Mouse (Mus musculus): ENCODE measurements around the gene Kndc1. TPM values are rescaled to one million over a fixed set of nuclear protein-coding genes. Genes with fewer than 3 reads are reported as not detected.
A peak's percentile ranks its signal among the peaks of the same experiment; 100 is the strongest.

The Kndc1 gene
- polyA plus RNA-seq, 1 experiment = 0.02 TPM

DNA sequence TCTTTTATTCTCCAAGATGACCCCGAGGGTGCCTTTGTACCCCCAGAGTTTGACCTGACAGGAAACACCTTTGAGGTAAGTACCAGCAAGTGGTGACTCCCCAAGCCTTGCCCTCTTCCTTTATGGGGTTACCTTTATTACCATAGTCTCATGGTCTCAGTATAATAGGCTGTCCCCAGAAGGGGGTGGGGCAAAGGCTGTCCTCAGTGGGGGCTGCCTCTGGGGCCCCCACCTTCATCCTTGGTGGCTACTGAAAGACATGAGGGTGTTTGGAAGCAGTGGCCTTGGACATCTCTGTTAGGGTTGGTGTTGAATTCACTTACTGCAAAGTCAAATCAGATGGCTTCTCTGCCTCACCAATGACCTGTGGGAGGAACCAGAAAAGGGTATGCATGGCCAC lies 7.5 kb downstream of the Kndc1 start:
- no peaks in the 10 kb centered on the region for H3K27me3 ChIP-seq (replicated peaks; ENCODE audit: control insufficient read depth, insufficient read depth, low read length)
- H3K36me3 ChIP-seq (ENCODE audit: control insufficient read depth, insufficient read depth, low read length) = no peaks in the 10 kb centered on the region
- DNase-seq = no peak
- H3K4me3 ChIP-seq (ENCODE audit: insufficient read depth, low read depth, low read length) = no peak overlapping the region
- TF ChIP-seq CTCF (conservative IDR thresholded peaks at IDR 0.05; ENCODE audit: insufficient read depth, insufficient read length, low read depth, low read length) = no peak
- no peak for TF ChIP-seq POLR2A (IDR thresholded peaks at IDR 0.05; ENCODE audit: low read depth, low read length)
- H3K4me1 ChIP-seq (ENCODE audit: control insufficient read depth, insufficient read depth, low read length) = no peaks in the 10 kb centered on the region
- no peak overlapping the region for H3K27ac ChIP-seq (ENCODE audit: insufficient read depth, low read depth, low read length)
- 29% methylated on average over 1 of the region's 1 CpGs for WGBS

DNA sequence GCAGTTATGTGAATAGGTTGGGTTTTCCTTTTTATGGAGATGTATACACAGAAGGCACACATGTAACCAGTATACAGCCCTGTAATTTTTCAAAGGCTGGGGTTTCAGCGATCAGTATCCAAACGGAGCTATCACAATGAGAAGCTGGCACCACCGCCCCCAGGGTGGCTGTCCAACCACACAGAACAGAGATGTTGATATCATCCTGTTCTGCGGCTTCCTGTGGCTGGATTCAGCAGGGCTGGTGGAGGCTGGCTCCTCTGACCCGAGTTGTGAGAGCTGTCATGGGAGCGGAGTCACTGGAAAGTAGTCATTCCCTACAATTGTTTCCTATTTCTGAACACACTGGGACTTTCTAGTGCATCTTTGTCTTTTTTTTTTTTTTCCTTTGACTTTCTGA lies 10.8 kb downstream of the Kndc1 start:
- H3K4me3 ChIP-seq (ENCODE audit: insufficient read depth, low read depth, low read length) = no peak overlapping the region
- WGBS = 25% methylated on average over 6 of the region's 6 CpGs
- H3K27me3 ChIP-seq (replicated peaks; ENCODE audit: control insufficient read depth, insufficient read depth, low read length) = no peaks in the 10 kb centered on the region
- no peak overlapping the region for H3K27ac ChIP-seq (ENCODE audit: insufficient read depth, low read depth, low read length)
- TF ChIP-seq CTCF (conservative IDR thresholded peaks at IDR 0.05; ENCODE audit: insufficient read depth, insufficient read length, low read depth, low read length) (no peak), POLR2A (IDR thresholded peaks at IDR 0.05; ENCODE audit: low read depth, low read length) (no peak)
- no peaks in the 10 kb centered on the region for H3K36me3 ChIP-seq (ENCODE audit: control insufficient read depth, insufficient read depth, low read length)
- H3K4me1 ChIP-seq (ENCODE audit: control insufficient read depth, insufficient read depth, low read length) = no peaks in the 10 kb centered on the region
- no peak for DNase-seq

DNA sequence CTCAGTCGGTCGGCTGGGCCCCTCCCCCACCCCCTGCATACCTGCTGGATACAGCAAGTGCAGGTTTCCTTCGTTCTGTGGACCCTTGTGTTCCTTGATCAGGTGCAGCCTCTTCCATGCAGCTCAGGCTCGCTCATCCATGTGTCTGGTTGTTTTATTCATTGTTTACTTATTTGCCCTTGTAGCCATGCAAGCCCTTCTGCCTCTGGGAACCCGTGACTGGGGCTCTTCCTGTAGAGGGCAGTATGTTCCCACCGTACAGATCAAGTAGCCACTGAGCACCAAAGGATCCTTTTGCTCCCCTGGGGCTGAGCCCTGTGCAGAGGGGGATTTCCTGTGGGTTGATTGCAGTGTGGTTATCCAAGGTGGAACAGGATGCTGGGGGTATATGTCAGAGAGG lies 11.2 kb downstream of the Kndc1 start:
- H3K4me3 ChIP-seq (ENCODE audit: insufficient read depth, low read depth, low read length) = no peak overlapping the region
- H3K4me1 ChIP-seq (ENCODE audit: control insufficient read depth, insufficient read depth, low read length) = no peaks in the 10 kb centered on the region
- H3K27me3 ChIP-seq (replicated peaks; ENCODE audit: control insufficient read depth, insufficient read depth, low read length) = no peaks in the 10 kb centered on the region
- H3K27ac ChIP-seq (ENCODE audit: insufficient read depth, low read depth, low read length) = no peak overlapping the region
- DNase-seq = peak; percentile 30
- WGBS = 4% methylated on average over 6 of the region's 6 CpGs
- TF ChIP-seq POLR2A (IDR thresholded peaks at IDR 0.05; ENCODE audit: low read depth, low read length) (no peak), CTCF (conservative IDR thresholded peaks at IDR 0.05; ENCODE audit: insufficient read depth, insufficient read length, low read depth, low read length) (peak; percentile 54; the same call in 1 of the 2 replicates)
- no peaks in the 10 kb centered on the region for H3K36me3 ChIP-seq (ENCODE audit: control insufficient read depth, insufficient read depth, low read length)

DNA sequence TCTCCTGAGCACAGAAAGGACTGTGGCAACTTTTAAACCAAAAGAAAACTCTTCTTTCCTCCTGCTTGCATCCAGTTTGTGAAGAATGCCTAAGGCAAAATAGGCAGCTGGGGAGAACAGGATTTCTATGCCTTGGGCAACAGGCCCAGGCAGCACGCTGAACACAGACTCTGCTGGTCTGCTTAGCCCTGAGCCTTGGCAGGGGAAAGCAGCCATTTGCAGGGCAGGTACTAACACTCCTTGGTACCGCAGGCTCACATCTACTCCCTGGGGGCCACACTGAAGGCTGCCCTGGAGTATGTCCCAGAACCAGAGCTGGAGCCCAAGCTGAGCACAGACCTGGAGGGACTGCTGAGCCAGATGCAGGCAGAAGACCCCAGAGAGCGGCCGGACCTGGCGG lies 13.7 kb downstream of the Kndc1 start:
- no peak for DNase-seq
- 79% methylated on average over 5 of the region's 5 CpGs for WGBS
- no peak for TF ChIP-seq CTCF (conservative IDR thresholded peaks at IDR 0.05; ENCODE audit: insufficient read depth, insufficient read length, low read depth, low read length)
- no peak for TF ChIP-seq POLR2A (IDR thresholded peaks at IDR 0.05; ENCODE audit: low read depth, low read length)
- Histone ChIP-seq H3K4me3 (ENCODE audit: insufficient read depth, low read depth, low read length) (no peak overlapping the region), H3K36me3 (ENCODE audit: control insufficient read depth, insufficient read depth, low read length) (no peaks in the 10 kb centered on the region), H3K4me1 (ENCODE audit: control insufficient read depth, insufficient read depth, low read length) (no peaks in the 10 kb centered on the region), H3K27me3 (replicated peaks; ENCODE audit: control insufficient read depth, insufficient read depth, low read length) (no peaks in the 10 kb centered on the region), H3K27ac (ENCODE audit: insufficient read depth, low read depth, low read length) (no peak overlapping the region)

DNA sequence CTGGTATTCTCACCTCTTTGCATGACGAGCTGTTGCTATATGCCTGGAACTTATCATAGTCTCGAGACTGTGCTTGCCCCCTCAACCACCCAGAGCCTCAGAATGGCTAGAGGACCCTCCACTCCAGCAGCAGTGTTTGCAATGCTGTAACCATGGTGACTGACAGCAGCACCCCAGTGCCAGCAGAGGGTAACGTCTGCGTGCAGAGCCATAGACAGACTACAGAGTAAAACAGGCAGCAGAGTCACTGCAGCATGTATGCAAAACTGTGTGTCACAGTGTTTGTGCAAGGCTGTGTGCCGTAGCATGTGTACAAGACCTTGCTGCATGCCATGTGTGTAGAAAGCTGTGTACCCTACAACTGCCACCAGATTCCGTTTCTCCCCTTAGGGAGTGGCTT lies 15.0 kb downstream of the Kndc1 start:
- H3K27ac ChIP-seq (ENCODE audit: insufficient read depth, low read depth, low read length) = no peak overlapping the region
- WGBS = 76% methylated on average over 6 of the region's 6 CpGs
- H3K27me3 ChIP-seq (replicated peaks; ENCODE audit: control insufficient read depth, insufficient read depth, low read length) = no peaks in the 10 kb centered on the region
- TF ChIP-seq POLR2A (IDR thresholded peaks at IDR 0.05; ENCODE audit: low read depth, low read length) (no peak), CTCF (conservative IDR thresholded peaks at IDR 0.05; ENCODE audit: insufficient read depth, insufficient read length, low read depth, low read length) (no peak)
- H3K4me3 ChIP-seq (ENCODE audit: insufficient read depth, low read depth, low read length) = no peak overlapping the region
- no peak for DNase-seq
- H3K36me3 ChIP-seq (ENCODE audit: control insufficient read depth, insufficient read depth, low read length) = no peaks in the 10 kb centered on the region
- H3K4me1 ChIP-seq (ENCODE audit: control insufficient read depth, insufficient read depth, low read length) = no peaks in the 10 kb centered on the region

DNA sequence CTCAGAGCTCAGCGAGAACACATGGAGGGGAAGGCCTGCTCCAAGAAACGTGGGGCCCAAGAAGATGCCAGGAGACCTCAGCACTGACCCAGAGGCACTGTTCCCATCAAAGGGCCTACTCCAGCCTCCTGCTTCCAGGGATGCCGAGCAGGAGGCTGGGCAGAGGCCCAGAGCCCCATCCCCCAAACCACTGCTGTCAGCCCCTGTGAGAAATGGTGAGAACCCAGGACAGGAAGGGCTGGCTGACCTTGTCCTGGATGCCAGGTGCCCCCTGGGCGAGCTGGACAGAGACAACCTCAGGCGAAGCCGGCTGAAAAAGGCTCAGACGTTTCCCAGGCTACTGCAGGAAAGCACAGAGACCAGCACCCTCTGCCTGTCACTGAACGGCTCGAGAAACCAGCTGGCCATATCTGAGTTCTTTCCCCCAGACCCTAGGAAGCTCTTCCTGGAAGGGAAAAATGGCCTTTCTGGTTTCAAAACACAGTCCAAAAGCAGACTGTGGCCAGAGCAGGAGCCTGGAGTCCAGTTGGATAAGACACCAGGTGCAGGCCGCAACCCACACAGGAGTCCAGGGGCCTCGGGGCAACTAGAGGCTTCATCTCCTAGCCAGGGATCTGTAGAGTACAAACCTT lies 15.8 kb downstream of the Kndc1 start:
- WGBS = 62% methylated on average over 11 of the region's 11 CpGs
- DNase-seq = no peak
- TF ChIP-seq CTCF (conservative IDR thresholded peaks at IDR 0.05; ENCODE audit: insufficient read depth, insufficient read length, low read depth, low read length) (no peak), POLR2A (IDR thresholded peaks at IDR 0.05; ENCODE audit: low read depth, low read length) (no peak)
- Histone ChIP-seq H3K36me3 (ENCODE audit: control insufficient read depth, insufficient read depth, low read length) (no peaks in the 10 kb centered on the region), H3K27me3 (replicated peaks; ENCODE audit: control insufficient read depth, insufficient read depth, low read length) (no peaks in the 10 kb centered on the region), H3K4me3 (ENCODE audit: insufficient read depth, low read depth, low read length) (no peak overlapping the region), H3K27ac (ENCODE audit: insufficient read depth, low read depth, low read length) (no peak overlapping the region), H3K4me1 (ENCODE audit: control insufficient read depth, insufficient read depth, low read length) (no peaks in the 10 kb centered on the region)

DNA sequence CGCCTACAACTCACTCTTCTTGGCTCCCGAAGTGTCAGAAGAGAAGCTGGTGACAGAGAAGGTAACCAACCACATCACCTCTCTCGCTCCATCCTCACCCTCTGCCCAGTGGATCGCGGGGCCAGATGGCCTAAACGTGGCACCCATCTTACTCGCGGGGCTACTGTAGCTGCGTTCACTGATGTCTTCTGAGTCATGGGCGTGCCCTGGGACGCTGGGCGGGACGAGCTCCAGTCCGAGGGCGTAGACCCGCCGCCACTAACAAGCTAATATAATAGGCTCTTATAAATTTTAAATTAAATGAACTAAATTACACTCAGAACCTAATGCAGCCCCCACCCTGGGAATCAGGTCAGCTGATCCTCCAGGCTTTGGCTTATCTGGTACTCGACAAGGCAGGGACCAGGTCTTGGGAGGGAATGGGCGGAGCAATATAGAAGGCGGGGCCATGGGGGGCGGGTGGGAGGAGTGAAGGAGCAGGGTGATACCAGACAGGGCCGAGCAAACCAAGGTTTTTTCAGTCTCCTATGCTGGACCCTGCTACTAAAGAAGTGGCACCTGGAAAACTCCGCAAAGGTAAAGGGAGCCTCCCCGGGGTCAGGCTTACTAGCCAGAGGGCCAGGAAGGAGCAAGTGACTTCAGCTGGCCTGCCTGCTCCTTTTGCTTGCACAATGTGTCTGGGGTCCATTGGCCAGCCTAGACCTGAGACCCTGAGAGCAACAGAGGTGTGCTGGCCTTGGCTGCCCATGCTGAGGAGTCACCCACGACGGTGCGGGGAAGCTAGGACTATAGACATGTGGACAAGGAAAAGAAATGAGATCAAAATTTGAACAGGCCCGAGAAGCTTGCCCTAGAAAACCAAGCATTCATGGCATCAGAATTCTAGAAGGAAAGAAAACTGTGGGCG lies 19.9 kb downstream of the Kndc1 start:
- DNase-seq = no peak
- H3K4me3 ChIP-seq (ENCODE audit: insufficient read depth, low read depth, low read length) = no peak overlapping the region
- WGBS = 16% methylated on average over 29 of the region's 29 CpGs

More for the DNA sequence above, 19.9 kb downstream of the Kndc1 start:
- no peaks in the 10 kb centered on the region for H3K36me3 ChIP-seq (ENCODE audit: control insufficient read depth, insufficient read depth, low read length)
- TF ChIP-seq POLR2A (IDR thresholded peaks at IDR 0.05; ENCODE audit: low read depth, low read length) (no peak), CTCF (conservative IDR thresholded peaks at IDR 0.05; ENCODE audit: insufficient read depth, insufficient read length, low read depth, low read length) (no peak)
- no peaks in the 10 kb centered on the region for H3K27me3 ChIP-seq (replicated peaks; ENCODE audit: control insufficient read depth, insufficient read depth, low read length)
- no peak overlapping the region for H3K27ac ChIP-seq (ENCODE audit: insufficient read depth, low read depth, low read length)
- no peaks in the 10 kb centered on the region for H3K4me1 ChIP-seq (ENCODE audit: control insufficient read depth, insufficient read depth, low read length)
